Comparison of ENCODE assay signal across 8 mouse cellular contexts in genomic region chr11:69766872-69767624, GRCm38 (mm10). TPM values are rescaled to one million over a fixed set of nuclear protein-coding genes. Genes with fewer than 3 reads are reported as not detected.
DNase-seq lines count a peak whose midpoint lies in the region; ATAC-seq and TF ChIP-seq lines count a peak whose summit lies in the region.

No protein-coding gene starts in this region.

- H3K4me1 ChIP-seq in spleen, adult 2 months (ENCODE audit: control insufficient read depth, insufficient read depth, insufficient read length): peaks cover 13% of the 10 kb centered on the region
- H3K4me1 ChIP-seq in liver, embryonic 13.5 days (replicated peaks): peaks cover 38% of the 10 kb centered on the region
- peaks cover 19% of the 10 kb centered on the region for H3K4me1 ChIP-seq in stomach, embryonic 14.5 days (ENCODE audit: control insufficient read depth, insufficient read depth, low read length)

- intact Hi-C loops in heart, postnatal 10 days (cut with DNase I): no loop called here
- intact Hi-C loops in left cerebral cortex, postnatal 14 days (cut with DNase I): no loop called here

- H3K27ac ChIP-seq in spleen, adult 2 months (ENCODE audit: insufficient read depth, low read length): peak overlapping the region; percentile 17; the same call in 1 of the 2 replicates
- H3K27ac ChIP-seq in liver, embryonic 13.5 days: peak overlapping the region; percentile 72
- peak overlapping the region; percentile 90 for H3K27ac ChIP-seq in stomach, embryonic 14.5 days (ENCODE audit: low read length)

- H3K36me3 ChIP-seq in spleen, adult 2 months (ENCODE audit: control insufficient read depth, insufficient read depth, low read length): no peaks in the 10 kb centered on the region
- H3K36me3 ChIP-seq in liver, embryonic 13.5 days: no peaks in the 10 kb centered on the region
- no peaks in the 10 kb centered on the region for H3K36me3 ChIP-seq in stomach, embryonic 14.5 days (ENCODE audit: control insufficient read depth, insufficient read depth, low read length)

- no peaks in the 10 kb centered on the region for H3K27me3 ChIP-seq in spleen, adult 2 months (ENCODE audit: control insufficient read depth, insufficient read depth, low read length)
- H3K27me3 ChIP-seq in liver, embryonic 13.5 days: peaks cover 6% of the 10 kb centered on the region; the same call in 1 of the 2 replicates
- no peaks in the 10 kb centered on the region for H3K27me3 ChIP-seq in stomach, embryonic 14.5 days (ENCODE audit: control insufficient read depth, insufficient read depth, low read length)

- no peak for DNase-seq in spleen, adult 2 months (ENCODE audit: low read depth in 1 of 2, low spot score in 2 of 2)
- DNase-seq in spleen, postnatal 10 days (ENCODE audit: low spot score in 2 of 2): no peak
- DNase-seq in heart, postnatal 10 days: peak; percentile 21 to 44
- no peak for DNase-seq in liver, embryonic 13.5 days
- DNase-seq in left cerebral cortex, adult 8-10 months (ENCODE audit: low spot score in 2 of 2): no peak
- no peak for DNase-seq in left cerebral cortex, adult 18-20 months (ENCODE audit: low spot score in 2 of 2)
- DNase-seq in left cerebral cortex, postnatal 14 days (ENCODE audit: low spot score in 2 of 2): no peak

- TF ChIP-seq POLR2A in spleen, adult 2 months (IDR thresholded peaks at IDR 0.05; ENCODE audit: low read depth, low read length): no peak

- ATAC-seq in liver, embryonic 13.5 days (ENCODE audit: low read depth): no peak
- ATAC-seq in stomach, embryonic 14.5 days (ENCODE audit: insufficient number of reproducible peaks, insufficient read depth, low FRiP score, low read depth): no peak

- WGBS in spleen, adult 2 months: 81% methylated on average over 13 of the region's 13 CpGs
- 65% methylated on average over 13 of the region's 13 CpGs for WGBS in liver, embryonic 13.5 days (ENCODE audit: insufficient replicate concordance)
- WGBS in stomach, embryonic 14.5 days: 47% methylated on average over 13 of the region's 13 CpGs

- no peaks in the 10 kb centered on the region for H3K9me3 ChIP-seq in liver, embryonic 13.5 days (replicated peaks)
- no peaks in the 10 kb centered on the region for H3K9me3 ChIP-seq in stomach, embryonic 14.5 days (ENCODE audit: control insufficient read depth, low read depth, low read length)

- TF ChIP-seq CTCF in spleen, adult 2 months (IDR thresholded peaks at IDR 0.05; ENCODE audit: extremely low read depth, insufficient read depth, insufficient read length, insufficient replicate concordance): no peak

- peak overlapping the region; percentile 83 for H3K9ac ChIP-seq in liver, embryonic 13.5 days
- peak overlapping the region; percentile 21; the same call in 1 of the 2 replicates for H3K9ac ChIP-seq in stomach, embryonic 14.5 days (replicated peaks; ENCODE audit: low read depth, low read length)

- peak overlapping the region; percentile 92 for H3K4me3 ChIP-seq in spleen, adult 2 months (ENCODE audit: extremely low read depth, insufficient read depth, insufficient read length)
- peak overlapping the region; percentile 76 for H3K4me3 ChIP-seq in liver, embryonic 13.5 days (replicated peaks)
- H3K4me3 ChIP-seq in stomach, embryonic 14.5 days (ENCODE audit: low read depth, low read length): peak overlapping the region; percentile 95

- peak overlapping the region; percentile 94 for H3K4me2 ChIP-seq in liver, embryonic 13.5 days
- peak overlapping the region; percentile 73 for H3K4me2 ChIP-seq in stomach, embryonic 14.5 days (replicated peaks; ENCODE audit: low read depth, low read length)

RNA-seq across cellular contexts. Expression of gene Zbtb4, which starts 1.3 kb away (rescaled TPM):
- polyA plus RNA-seq in spleen, adult 2 months (2012; rRNA removed): 28.4 and 37.0 TPM in 2 replicates
- 10 to 100 TPM; 42.2 to 43.9 TPM for total RNA-seq in heart, postnatal 10 days (2021)
- polyA plus RNA-seq in liver, embryonic 13.5 days (2015; fragmentation: Nextera tagmentation; extraction: Ambion mirVana): 0.38 and 0.43 TPM in 2 replicates
- 3.9 and 4.0 TPM in 2 replicates for polyA plus RNA-seq in stomach, embryonic 14.5 days (2014; fragmentation: Nextera tagmentation; extraction: Ambion mirVana)
- 100 to 1,000 TPM; 138 to 158 (median 147) TPM for total RNA-seq in left cerebral cortex, adult 8-10 months (2022)
- total RNA-seq in left cerebral cortex, adult 18-20 months (2021): 100 to 1,000 TPM; 146 to 156 TPM
- 10 to 100 TPM; 71.1 to 86.9 TPM for total RNA-seq in left cerebral cortex, postnatal 14 days (2021)

RNA-seq across cellular contexts. Expression of gene Slc35g3, which starts 5.3 kb away (rescaled TPM):
- polyA plus RNA-seq in spleen, adult 2 months (2012; rRNA removed): not detected in 2 replicates
- total RNA-seq in heart, postnatal 10 days (2021): under 1 TPM; 0.17 to 0.40 TPM
- not detected in 2 replicates for polyA plus RNA-seq in liver, embryonic 13.5 days (2015; fragmentation: Nextera tagmentation; extraction: Ambion mirVana)
- polyA plus RNA-seq in stomach, embryonic 14.5 days (2014; fragmentation: Nextera tagmentation; extraction: Ambion mirVana): not detected in 2 replicates
- not detected for total RNA-seq in left cerebral cortex, adult 8-10 months (2022)
- not detected for total RNA-seq in left cerebral cortex, adult 18-20 months (2021)
- total RNA-seq in left cerebral cortex, postnatal 14 days (2021): not detected

RNA-seq across cellular contexts. Expression of gene Polr2a, which starts 8.6 kb away (rescaled TPM):
- 43.8 and 45.4 TPM in 2 replicates for polyA plus RNA-seq in spleen, adult 2 months (2012; rRNA removed)
- total RNA-seq in heart, postnatal 10 days (2021): 10 to 100 TPM; 44.5 to 47.5 TPM
- polyA plus RNA-seq in liver, embryonic 13.5 days (2015; fragmentation: Nextera tagmentation; extraction: Ambion mirVana): 9.6 and 10.8 TPM in 2 replicates
- polyA plus RNA-seq in stomach, embryonic 14.5 days (2014; fragmentation: Nextera tagmentation; extraction: Ambion mirVana): 39.3 and 43.6 TPM in 2 replicates
- 10 to 100 TPM; 48.6 to 56.4 (median 51.3) TPM for total RNA-seq in left cerebral cortex, adult 8-10 months (2022)
- total RNA-seq in left cerebral cortex, adult 18-20 months (2021): 10 to 100 TPM; 44.2 to 46.2 TPM
- 10 to 100 TPM; 54.3 to 54.4 TPM for total RNA-seq in left cerebral cortex, postnatal 14 days (2021)

RNA-seq across cellular contexts. Expression of gene Chrnb1, which starts 28.7 kb away (rescaled TPM):
- polyA plus RNA-seq in spleen, adult 2 months (2012; rRNA removed): 7.1 and 8.4 TPM in 2 replicates
- total RNA-seq in heart, postnatal 10 days (2021): 1 to 10 TPM; 5.8 to 7.1 TPM
- polyA plus RNA-seq in liver, embryonic 13.5 days (2015; fragmentation: Nextera tagmentation; extraction: Ambion mirVana): 0.43 and 0.59 TPM in 2 replicates
- polyA plus RNA-seq in stomach, embryonic 14.5 days (2014; fragmentation: Nextera tagmentation; extraction: Ambion mirVana): 6.7 and 7.5 TPM in 2 replicates
- 1 to 10 TPM in 2 of 4 experiments, under 1 TPM in 2; 0.51 to 1.2 (median 0.92) TPM for total RNA-seq in left cerebral cortex, adult 8-10 months (2022)
- total RNA-seq in left cerebral cortex, adult 18-20 months (2021): 1 to 10 TPM; 1.2 TPM
- total RNA-seq in left cerebral cortex, postnatal 14 days (2021): under 1 TPM; 0.76 to 0.79 TPM

RNA-seq across cellular contexts. Expression of gene Fgf11, which starts 34.6 kb away (rescaled TPM):
- polyA plus RNA-seq in spleen, adult 2 months (2012; rRNA removed): 1.1 and 1.2 TPM in 2 replicates
- total RNA-seq in heart, postnatal 10 days (2021): 1 to 10 TPM; 1.9 to 3.5 TPM
- 0.07 and 0.20 TPM in 2 replicates for polyA plus RNA-seq in liver, embryonic 13.5 days (2015; fragmentation: Nextera tagmentation; extraction: Ambion mirVana)
- 2.1 and 3.6 TPM in 2 replicates for polyA plus RNA-seq in stomach, embryonic 14.5 days (2014; fragmentation: Nextera tagmentation; extraction: Ambion mirVana)
- total RNA-seq in left cerebral cortex, adult 8-10 months (2022): 10 to 100 TPM; 18.8 to 22.3 (median 19.7) TPM
- 10 to 100 TPM; 17.1 to 18.5 TPM for total RNA-seq in left cerebral cortex, adult 18-20 months (2021)
- total RNA-seq in left cerebral cortex, postnatal 14 days (2021): 10 to 100 TPM; 15.4 to 20.4 TPM

Comparison
In these comparisons a context has a peak if more than half of its experiments do, and no peak if none do; other contexts are left out.
1. DNase-seq: peak in heart, postnatal 10 days (2 of 2); none in spleen, adult 2 months (0 of 2), spleen, postnatal 10 days (0 of 2), liver, embryonic 13.5 days (single experiment), left cerebral cortex, adult 8-10 months (0 of 2), left cerebral cortex, adult 18-20 months (0 of 2) and left cerebral cortex, postnatal 14 days (0 of 2).
2. H3K27ac ChIP-seq: peak in every context shown above with its lines; median percentile 90 in stomach, embryonic 14.5 days; 72 in liver, embryonic 13.5 days; 17 in spleen, adult 2 months.
3. Peak in every context shown above with its lines, with median percentiles within 50 percentile points of each other: H3K4me3 ChIP-seq.